Mouse (Mus musculus): ENCODE measurements at regions not wholly inside any gene's neighbourhood (a gene's known extent, or its start where the extent isn't known, plus 50 kb on each side); places are given as distances from the start of the nearest gene placed in this dataset.

- intact Hi-C loops (cut with DNase I) = no loop called here
Observed at GRCm38 (mm10) chr9:30848249-30848648, 74.0 kb downstream of the Adamts15 start.

- intact Hi-C loops (cut with DNase I) = no loop called here
Observed at GRCm38 (mm10) chr9:30845609-30846290, 76.5 kb downstream of the Adamts15 start.

- intact Hi-C loops (cut with DNase I) = no loop called here
Observed at GRCm38 (mm10) chr9:30844079-30844563, 78.1 kb downstream of the Adamts15 start.

GRCm38 (mm10) chr9:30834908-30835307 lies 87.3 kb downstream of the Adamts15 start:
- intact Hi-C loops (cut with DNase I) = no loop called here

- intact Hi-C loops (cut with DNase I) = no loop called here
Observed at GRCm38 (mm10) chr9:30834565-30834905, 87.7 kb downstream of the Adamts15 start.

GRCm38 (mm10) chr9:30833836-30834564 lies 88.3 kb downstream of the Adamts15 start:
- intact Hi-C loops (cut with DNase I) = no loop called here

GRCm38 (mm10) chr9:30829158-30829870 lies 92.9 kb downstream of the Adamts15 start:
- intact Hi-C loops (cut with DNase I) = no loop called here

GRCm38 (mm10) chr9:30827780-30828179 lies 94.5 kb downstream of the Adamts15 start:
- intact Hi-C loops (cut with DNase I) = no loop called here

- intact Hi-C loops (cut with DNase I) = no loop called here
Observed at GRCm38 (mm10) chr9:30824056-30824625, 98.1 kb downstream of the Adamts15 start.

- intact Hi-C loops (cut with DNase I) = no loop called here
Observed at GRCm38 (mm10) chr9:30820806-30821375, 101.4 kb downstream of the Adamts15 start.

- intact Hi-C loops (cut with DNase I) = loop anchor here (5.0 kb wide), 1 partner anchor 109 kb away; the partner anchor contains the start of gene Adamts15
Observed at GRCm38 (mm10) chr9:30813246-30813645, 109.0 kb downstream of the Adamts15 start.

GRCm38 (mm10) chr9:30810843-30811242 lies 111.4 kb downstream of the Adamts15 start:
- intact Hi-C loops (cut with DNase I) = loop anchor here (5.0 kb wide), 1 partner anchor 111 kb away; the partner anchor contains the start of gene Adamts15

- intact Hi-C loops (cut with DNase I) = loop anchor here (5.0 kb wide), 1 partner anchor 112 kb away; the partner anchor contains the start of gene Adamts15
Observed at GRCm38 (mm10) chr9:30810290-30810689, 112.0 kb downstream of the Adamts15 start.

- intact Hi-C loops (cut with DNase I) = loop anchor here (10.0 kb wide), 1 partner anchor 86 kb away; no protein-coding TSS in a partner anchor
Observed at GRCm38 (mm10) chr9:30808863-30809491, 113.3 kb downstream of the Adamts15 start.

- intact Hi-C loops (cut with DNase I) = loop anchor here (5.0 to 10.0 kb wide), 2 partner anchors 77 to 91 kb away; no protein-coding TSS in a partner anchor
Observed at GRCm38 (mm10) chr9:30803755-30804532, 118.3 kb downstream of the Adamts15 start.

- intact Hi-C loops (cut with DNase I) = loop anchor here (5.0 to 10.0 kb wide), 2 partner anchors 76 to 92 kb away; no protein-coding TSS in a partner anchor
Observed at GRCm38 (mm10) chr9:30802826-30803225, 119.4 kb downstream of the Adamts15 start.

- intact Hi-C loops (cut with DNase I) = no loop called here
Observed at GRCm38 (mm10) chr9:30794701-30795407, 127.4 kb downstream of the Adamts15 start.

GRCm38 (mm10) chr9:30781221-30781620 lies 141.0 kb downstream of the Adamts15 start:
- intact Hi-C loops (cut with DNase I) = no loop called here

- intact Hi-C loops (cut with DNase I) = no loop called here
Observed at GRCm38 (mm10) chr9:30777816-30778215, 144.4 kb downstream of the Adamts15 start.

All from adrenal gland (tissue).